Mouse (Mus musculus): ENCODE results near the gene Dnah2.

- TF ChIP-seq MAFK (IDR thresholded peaks at IDR 0.05; ENCODE audit: insufficient read depth, low read depth, low read length): no peak
- no peak for TF ChIP-seq ZNF384 (IDR thresholded peaks at IDR 0.05; ENCODE audit: low read depth, low read length)
- no peak for TF ChIP-seq ZC3H11A (IDR thresholded peaks at IDR 0.05; ENCODE audit: borderline replicate concordance, low read depth, low read length)
Measured at GRCm38 (mm10) chr11:69377766-69378165, 171.1 kb downstream of the Dnah2 start.
